Comparison of ENCODE assay signal across 8 mouse cellular contexts in genomic region chr12:75669258-75670106, GRCm38 (mm10). TPM values are rescaled to one million over a fixed set of nuclear protein-coding genes. Genes with fewer than 3 reads are reported as not detected.
DNase-seq lines count a peak whose midpoint lies in the region; ATAC-seq and TF ChIP-seq lines count a peak whose summit lies in the region.

Gene Wdr89, minus strand, starts transcription at chr12:75669537.

- H3K4me2 ChIP-seq in embryonic facial prominence, embryonic 15.5 days (replicated peaks), result peak within 1 kb of the TSS; percentile 77
- peak within 1 kb of the TSS; percentile 61 for H3K4me2 ChIP-seq in limb, embryonic 14.5 days (replicated peaks; ENCODE audit: low read depth, low read length, severe bottlenecking)
- H3K4me2 ChIP-seq in midbrain, postnatal 0 days (ENCODE audit: low read depth, low read length, poor library complexity, severe bottlenecking), result peak within 1 kb of the TSS; percentile 85

- H3K36me3 ChIP-seq in embryonic facial prominence, embryonic 15.5 days, result no peaks in the 10 kb centered on the region
- H3K36me3 ChIP-seq in limb, embryonic 14.5 days (ENCODE audit: control insufficient read depth, insufficient read depth, low read length), result no peaks in the 10 kb centered on the region
- no peaks in the 10 kb centered on the region for H3K36me3 ChIP-seq in midbrain, postnatal 0 days (ENCODE audit: insufficient read depth, low read length)

- peak; percentile 92 for TF ChIP-seq POLR2A in bone marrow, adult 2 months (IDR thresholded peaks at IDR 0.05; ENCODE audit: borderline replicate concordance, control insufficient read depth, low read depth, low read length)
- peak; percentile 61; the same call in 1 of the 2 replicates for TF ChIP-seq POLR2A in limb, embryonic 14.5 days (IDR thresholded peaks at IDR 0.05; ENCODE audit: borderline replicate concordance, extremely low read depth, insufficient read depth, insufficient read length)

- peak within 1 kb of the TSS; percentile 87 for H3K4me3 ChIP-seq in bone marrow, adult 2 months (replicated peaks; ENCODE audit: control insufficient read depth, low read depth, low read length)
- peak within 1 kb of the TSS; percentile 70 for H3K4me3 ChIP-seq in embryonic facial prominence, embryonic 15.5 days (replicated peaks)
- H3K4me3 ChIP-seq in limb, embryonic 14.5 days (replicated peaks; ENCODE audit: low read length), result peak within 1 kb of the TSS; percentile 64
- H3K4me3 ChIP-seq in midbrain, postnatal 0 days (ENCODE audit: low read depth, low read length), result peak within 1 kb of the TSS; percentile 58

- H3K9me3 ChIP-seq in embryonic facial prominence, embryonic 15.5 days (replicated peaks), result no peaks in the 10 kb centered on the region
- H3K9me3 ChIP-seq in limb, embryonic 14.5 days (ENCODE audit: control insufficient read depth, low read length), result no peaks in the 10 kb centered on the region
- H3K9me3 ChIP-seq in midbrain, postnatal 0 days (ENCODE audit: low read length), result no peaks in the 10 kb centered on the region

- peak within 1 kb of the TSS; percentile 62 for H3K9ac ChIP-seq in embryonic facial prominence, embryonic 15.5 days
- peak within 1 kb of the TSS; percentile 72 for H3K9ac ChIP-seq in limb, embryonic 14.5 days (ENCODE audit: low read depth, low read length, severe bottlenecking)
- peak within 1 kb of the TSS; percentile 65 for H3K9ac ChIP-seq in midbrain, postnatal 0 days (replicated peaks; ENCODE audit: low read length, poor library complexity, severe bottlenecking)

- H3K27me3 ChIP-seq in embryonic facial prominence, embryonic 15.5 days, result no peaks in the 10 kb centered on the region
- no peaks in the 10 kb centered on the region for H3K27me3 ChIP-seq in limb, embryonic 14.5 days (ENCODE audit: control insufficient read depth, insufficient read depth, low read length)
- H3K27me3 ChIP-seq in midbrain, postnatal 0 days (ENCODE audit: insufficient read depth, low read length), result no peaks in the 10 kb centered on the region

- no peaks in the 10 kb centered on the region; the same call in 1 of the 2 replicates for H3K4me1 ChIP-seq in bone marrow, adult 2 months (ENCODE audit: control insufficient read depth, insufficient read depth, low read length)
- peaks cover 14% of the 10 kb centered on the region for H3K4me1 ChIP-seq in embryonic facial prominence, embryonic 15.5 days
- H3K4me1 ChIP-seq in limb, embryonic 14.5 days (ENCODE audit: control insufficient read depth, insufficient read depth, low read length), result peaks cover 6% of the 10 kb centered on the region; the same call in 1 of the 2 replicates
- H3K4me1 ChIP-seq in midbrain, postnatal 0 days (ENCODE audit: insufficient read depth, low read length), result peaks cover 8% of the 10 kb centered on the region; the same call in 1 of the 2 replicates

- WGBS in bone marrow, adult 2 months, result under 1% methylated on average over 55 of the region's 55 CpGs
- under 1% methylated on average over 55 of the region's 55 CpGs for WGBS in embryonic facial prominence, embryonic 15.5 days
- WGBS in limb, embryonic 14.5 days, result under 1% methylated on average over 50 of the region's 55 CpGs
- WGBS in midbrain, postnatal 0 days, result under 1% methylated on average over 55 of the region's 55 CpGs

- peak; percentile 100 for DNase-seq in 416B (ENCODE audit: low read depth)
- peak; percentile 100 for DNase-seq in heart, adult 8-10 months (ENCODE audit: low spot score)
- DNase-seq in kidney, adult 9 months, result peak; percentile 100
- peak; percentile 100 for DNase-seq in limb, embryonic 14.5 days (ENCODE audit: low spot score)
- DNase-seq in midbrain, postnatal 0 days (ENCODE audit: low spot score), result peak; percentile 100
- peak; percentile 96 for DNase-seq in spleen, postnatal 14 days (ENCODE audit: low spot score in 2 of 2)

- peak within 1 kb of the TSS; percentile 87 for H3K27ac ChIP-seq in bone marrow, adult 2 months (ENCODE audit: control insufficient read depth, insufficient read depth, low read depth, low read length, poor library complexity)
- peak within 1 kb of the TSS; percentile 95 for H3K27ac ChIP-seq in embryonic facial prominence, embryonic 15.5 days (replicated peaks)
- peak within 1 kb of the TSS; percentile 86 for H3K27ac ChIP-seq in limb, embryonic 14.5 days (replicated peaks; ENCODE audit: low read depth, low read length)
- H3K27ac ChIP-seq in midbrain, postnatal 0 days (ENCODE audit: low read depth, low read length), result peak within 1 kb of the TSS; percentile 77

- TF ChIP-seq CTCF in bone marrow, adult 2 months (IDR thresholded peaks at IDR 0.05; ENCODE audit: control insufficient read depth, insufficient read depth, low read length), result peak; percentile 35; the same call in 1 of the 2 replicates
- TF ChIP-seq CTCF in midbrain, postnatal 0 days (IDR thresholded peaks at IDR 0.05), result peak; percentile 61

- peak; percentile 99 for ATAC-seq in embryonic facial prominence, embryonic 15.5 days (ENCODE audit: insufficient number of reproducible peaks, low FRiP score, low TSS enrichment, low read depth)
- ATAC-seq in limb, embryonic 14.5 days (ENCODE audit: low FRiP score, low read depth), result peak; percentile 99
- ATAC-seq in midbrain, postnatal 0 days (ENCODE audit: low FRiP score), result peak; percentile 99

RNA-seq across cellular contexts. Expression of gene Wdr89, which starts in this region (rescaled TPM):
- polyA plus RNA-seq in bone marrow, adult 2 months (2011; ENCODE audit: insufficient read depth, insufficient read length, low replicate concordance, missing spikeins), result 49.9 and 67.4 TPM in 2 replicates
- polyA plus RNA-seq in embryonic facial prominence, embryonic 15.5 days (2015; fragmentation: Nextera tagmentation; extraction: Ambion mirVana), result 11.6 and 13.4 TPM in 2 replicates
- 1 to 10 TPM; 2.3 to 3.5 (median 2.4) TPM for total RNA-seq in heart, adult 8-10 months (2022)
- 7.3 and 8.9 TPM in 2 replicates for polyA plus RNA-seq in limb, embryonic 14.5 days (2012; rRNA removed)
- polyA plus RNA-seq in limb, embryonic 14.5 days (2014; fragmentation: Nextera tagmentation; extraction: Ambion mirVana), result 10.2 and 11.3 TPM in 2 replicates
- 3.3 and 3.5 TPM in 2 replicates for total RNA-seq in midbrain, postnatal 0 days (2014; rRNA removed)
- 2.9 and 3.5 TPM in 2 replicates for polyA plus RNA-seq in midbrain, postnatal 0 days (2015; fragmentation: Nextera tagmentation; extraction: Ambion mirVana)

Comparison
In these comparisons a context has a peak if more than half of its experiments do, and no peak if none do; other contexts are left out.
1. Peak in every context shown above with its lines: DNase-seq, ATAC-seq, H3K4me3 ChIP-seq and H3K27ac ChIP-seq.